Mouse (Mus musculus) intestine, embryonic 16.5 days (tissue): ENCODE data around the gene Gm20388. TPM values are rescaled to one million over a fixed set of nuclear protein-coding genes. Genes with fewer than 3 reads are reported as not detected.

Experiments
- ATAC-seq: fragments of 200-750 bp; cut with Nextera tagmentation; 2 replicates; pipeline ENCODE4 v1.8.0; 2017; ENCODE audit warnings: moderate TSS enrichment, moderate library complexity
- H3K27ac ChIP-seq: fragments of 300-500 bp; sonication (generic); 2 replicates; pipeline ENCODE4 v1.5.1; 2014; ENCODE audit warnings: mild to moderate bottlenecking, low read length
- H3K27me3 ChIP-seq: fragments of 300-500 bp; sonication (generic); replicated peaks from 2 replicates; pipeline ENCODE4 v1.6.1; 2014; ENCODE audit warnings: low read length, control low read depth, mixed read lengths; ENCODE audit not compliant: control insufficient read depth, insufficient read depth
- H3K36me3 ChIP-seq: fragments of 300-500 bp; sonication (generic); 2 replicates; pipeline ENCODE4 v1.6.1; 2014; ENCODE audit warnings: low read length, control low read depth; ENCODE audit not compliant: control insufficient read depth, insufficient read depth
- H3K4me1 ChIP-seq: fragments of 300-500 bp; sonication (generic); 2 replicates; pipeline ENCODE4 v1.6.1; 2014; ENCODE audit warnings: low read length, control low read depth, mixed read lengths; ENCODE audit not compliant: control insufficient read depth, insufficient read depth
- H3K4me2 ChIP-seq: fragments of 300-500 bp; sonication (generic); 2 replicates; pipeline ENCODE4 v1.6.1; 2014; ENCODE audit warnings: low read depth, low read length, control low read depth
- H3K4me3 ChIP-seq: fragments of 300-500 bp; sonication (generic); 2 replicates; pipeline ENCODE4 v1.5.1; 2014; ENCODE audit warnings: mild to moderate bottlenecking, low read length
- H3K9ac ChIP-seq: fragments of 300-500 bp; sonication (generic); 2 replicates; pipeline ENCODE4 v1.6.1; 2014; ENCODE audit warnings: low read depth, low read length
- H3K9me3 ChIP-seq: fragments of 300-500 bp; sonication (generic); 2 replicates; pipeline ENCODE4 v1.6.1; 2016; ENCODE audit warnings: low read length, control low read depth; ENCODE audit not compliant: control insufficient read depth
- WGBS: fragments of 180-500 bp; shearing (Covaris S2); extraction: QIAGEN DNeasy Blood & Tissue Kit; methylation state at CpG from one replicate; pipeline ENCODE4 v1.1.7; 2014; 5-methylcytosine and 5-hydroxymethylcytosine counted together
- polyA plus RNA-seq: library from polyadenylated mRNA; unstranded; fragments of >200 nt; fragmentation: Nextera tagmentation; extraction: Ambion mirVana; gene quantifications from 2 replicates; pipeline ENCODE4 v1.2.1, GENCODE M21; 2015

Gm20388 gene
- polyA plus RNA-seq, 1 experiment from 2014 or later: 5.8 TPM

DNA sequence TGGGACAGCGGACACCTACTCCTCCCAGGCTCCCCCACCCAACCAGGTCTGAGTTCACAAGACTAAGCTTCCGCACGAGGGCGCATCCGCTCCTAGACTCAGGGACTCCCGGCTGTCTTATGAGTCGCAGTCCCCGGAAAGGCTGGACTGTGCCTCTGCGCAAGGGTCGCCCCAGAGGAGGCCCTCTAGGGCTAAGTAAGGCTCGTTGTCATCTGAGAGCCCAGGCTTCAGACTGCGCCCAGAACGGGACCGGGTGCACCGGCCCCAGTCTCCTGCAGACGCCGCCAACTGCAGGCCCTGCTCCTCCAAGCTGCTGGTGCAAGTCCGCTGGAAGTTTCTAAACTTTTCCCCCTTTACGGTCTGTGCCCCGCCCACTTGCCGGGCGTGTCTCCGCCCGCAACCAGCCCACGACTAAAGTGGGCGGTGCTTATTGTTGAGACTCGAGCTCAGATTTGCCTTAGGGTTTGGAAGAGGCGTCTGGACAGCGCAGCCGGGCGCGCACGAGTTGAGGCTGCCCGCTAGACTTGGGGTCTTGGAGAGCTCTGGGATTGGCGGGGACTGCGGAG lies 1214.8 kb downstream of the Gm20388 start:
- peaks cover 90% of the 10 kb centered on the region for H3K27me3 ChIP-seq
- WGBS: under 1% methylated on average over 35 of the region's 36 CpGs
- peak overlapping the region; percentile 50 for H3K9ac ChIP-seq

DNA sequence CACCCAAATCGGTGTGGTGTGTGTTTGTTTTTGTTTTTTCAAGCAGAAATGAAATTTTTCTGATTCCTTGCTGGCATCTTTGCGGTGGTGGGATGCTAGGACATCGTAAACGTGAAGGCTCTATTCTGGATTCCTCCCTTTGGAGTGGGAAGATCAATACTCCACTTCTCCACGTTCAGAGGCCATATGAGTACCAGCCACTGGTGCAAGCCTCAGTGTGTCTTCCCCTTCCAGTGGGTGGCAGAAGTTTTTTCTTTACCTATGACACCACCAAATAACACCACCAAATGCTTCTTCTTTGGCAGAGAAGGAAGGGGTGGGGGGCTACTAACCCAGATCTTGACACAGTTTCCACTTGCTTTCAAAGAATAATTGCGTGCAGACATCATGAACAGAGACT lies 1215.5 kb downstream of the Gm20388 start:
- Histone ChIP-seq H3K4me3 (peak overlapping the region; percentile 48), H3K4me1 (peaks cover 23% of the 10 kb centered on the region), H3K36me3 (no peaks in the 10 kb centered on the region), H3K27me3 (peaks cover 88% of the 10 kb centered on the region), H3K9ac (peak overlapping the region; percentile 50; the same call in 1 of the 2 replicates), H3K4me2 (peak overlapping the region; percentile 79), H3K9me3 (no peaks in the 10 kb centered on the region), H3K27ac (peak overlapping the region; percentile 19; the same call in 1 of the 2 replicates)
- no peak for ATAC-seq
- WGBS: 5% methylated on average over 6 of the region's 6 CpGs

More for the DNA sequence above, 1214.8 kb downstream of the Gm20388 start:
- H3K4me1 ChIP-seq: peaks cover 23% of the 10 kb centered on the region
- H3K9me3 ChIP-seq: no peaks in the 10 kb centered on the region
- ATAC-seq: peak; percentile 77
- no peaks in the 10 kb centered on the region for H3K36me3 ChIP-seq
- peak overlapping the region; percentile 19; the same call in 1 of the 2 replicates for H3K27ac ChIP-seq
- H3K4me3 ChIP-seq: peak overlapping the region; percentile 48
- peak overlapping the region; percentile 79 for H3K4me2 ChIP-seq

DNA sequence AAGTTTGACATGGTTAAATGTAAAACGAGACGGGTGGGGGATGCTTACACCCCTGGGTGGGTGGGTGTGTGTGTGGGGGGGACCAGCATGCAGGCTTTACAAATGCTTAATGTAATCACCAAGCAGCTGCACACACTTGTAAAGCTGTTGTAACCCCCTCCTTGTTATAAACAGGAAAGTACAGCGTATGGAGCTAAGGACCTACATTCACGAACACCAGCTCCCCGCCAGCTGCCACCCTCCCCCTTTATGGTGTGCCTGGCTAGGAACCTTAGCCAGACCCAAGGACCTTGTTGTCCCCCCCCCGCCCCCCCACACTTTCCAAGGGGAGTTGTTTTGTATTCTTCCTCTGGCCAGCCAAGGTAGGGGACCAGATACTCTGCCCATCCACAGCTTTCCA lies 1216.1 kb downstream of the Gm20388 start:
- Histone ChIP-seq H3K4me1 (peaks cover 23% of the 10 kb centered on the region), H3K27ac (peak overlapping the region; percentile 57), H3K27me3 (peaks cover 83% of the 10 kb centered on the region), H3K9me3 (no peaks in the 10 kb centered on the region), H3K9ac (no peak overlapping the region), H3K4me3 (peak overlapping the region; percentile 48), H3K4me2 (peak overlapping the region; percentile 27; the same call in 1 of the 2 replicates), H3K36me3 (no peaks in the 10 kb centered on the region)
- peak; percentile 52 for ATAC-seq
- 6% methylated on average over 6 of the region's 6 CpGs for WGBS

DNA sequence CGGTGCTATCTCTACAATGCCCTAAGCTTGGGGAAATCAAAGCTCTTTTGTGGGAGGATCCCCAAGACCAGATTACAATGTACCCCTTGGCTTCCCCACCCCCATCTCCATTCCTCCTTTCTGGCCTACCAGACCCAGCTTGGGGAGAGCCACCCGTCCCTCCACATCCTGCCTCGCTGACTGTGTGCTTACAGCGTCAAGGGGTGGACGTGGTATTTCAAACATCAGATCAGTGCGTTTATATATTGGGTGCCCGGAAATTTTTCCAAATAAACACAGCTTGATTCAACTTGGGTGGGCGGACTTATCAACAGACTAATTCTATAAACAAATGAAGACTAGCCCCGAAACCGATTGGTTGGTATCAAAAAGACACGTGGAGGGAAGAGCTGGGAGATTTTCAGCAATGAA lies 1216.7 kb downstream of the Gm20388 start:
- H3K27ac ChIP-seq: peak overlapping the region; percentile 57
- peak; percentile 62 for ATAC-seq
- H3K9me3 ChIP-seq: no peaks in the 10 kb centered on the region
- no peak overlapping the region for H3K9ac ChIP-seq
- no peaks in the 10 kb centered on the region for H3K36me3 ChIP-seq
- WGBS: 4% methylated on average over 11 of the region's 11 CpGs
- H3K4me2 ChIP-seq: 0 out of 2 replicates have a peak overlapping the region, but pooled peaks have one; percentile 27
- peaks cover 23% of the 10 kb centered on the region for H3K4me1 ChIP-seq
- H3K4me3 ChIP-seq: no peak overlapping the region
- H3K27me3 ChIP-seq: peaks cover 77% of the 10 kb centered on the region

DNA sequence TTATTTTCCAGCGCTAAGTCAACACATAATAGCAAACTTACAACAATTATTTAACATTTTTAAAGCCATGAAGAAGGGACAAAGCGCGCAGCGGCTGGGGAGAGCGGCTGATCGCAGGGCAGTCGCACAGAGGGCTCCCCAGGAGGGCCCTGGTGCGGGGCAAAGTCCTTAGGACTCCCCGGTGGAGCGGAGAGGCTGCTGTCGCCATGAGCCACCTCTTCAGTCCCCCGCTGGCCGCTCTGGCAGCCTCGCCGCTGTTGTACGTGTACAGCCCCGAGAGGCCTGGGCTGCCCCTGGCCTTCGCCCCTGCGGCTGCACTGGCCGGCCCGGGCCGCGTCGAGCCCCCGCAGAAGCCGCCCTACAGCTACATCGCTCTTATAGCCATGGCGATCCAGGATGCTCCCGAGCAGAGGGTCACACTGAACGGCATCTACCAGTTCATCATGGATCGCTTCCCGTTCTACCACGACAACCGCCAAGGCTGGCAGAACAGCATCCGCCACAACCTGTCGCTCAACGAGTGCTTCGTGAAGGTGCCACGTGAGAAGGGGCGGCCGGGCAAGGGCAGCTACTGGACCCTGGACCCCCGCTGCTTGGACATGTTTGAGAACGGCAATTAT lies 1217.2 kb downstream of the Gm20388 start, which contains the start of gene Foxl1:
Gene Foxl1 (plus strand): TSS at position 185 of the 620 bp plus-strand sequence.
- peak; percentile 31 for ATAC-seq
- H3K4me1 ChIP-seq: peaks cover 23% of the 10 kb centered on the region
- peak within 1 kb of the TSS; percentile 53 for H3K4me3 ChIP-seq
- peak within 1 kb of the TSS; percentile 53 for H3K4me2 ChIP-seq
- H3K36me3 ChIP-seq: no peaks in the 10 kb centered on the region
- WGBS: 2% methylated on average over 42 of the region's 43 CpGs
- H3K27ac ChIP-seq: peak within 1 kb of the TSS; percentile 81
- H3K9me3 ChIP-seq: no peaks in the 10 kb centered on the region
- H3K9ac ChIP-seq: peak within 1 kb of the TSS; percentile 66
- peaks cover 72% of the 10 kb centered on the region for H3K27me3 ChIP-seq

GRCm38 (mm10) chr8:121128531-121129264 lies 1218.1 kb downstream of the Gm20388 start:
- H3K4me2 ChIP-seq: peak overlapping the region; percentile 53

GRCm38 (mm10) chr8:121129265-121129940 lies 1218.8 kb downstream of the Gm20388 start:
- Histone ChIP-seq H3K4me2 (peak overlapping the region; percentile 53), H3K9ac (peak overlapping the region; percentile 66; the same call in 1 of the 2 replicates), H3K4me3 (peak overlapping the region; percentile 53), H3K9me3 (no peaks in the 10 kb centered on the region), H3K36me3 (no peaks in the 10 kb centered on the region), H3K27me3 (peaks cover 58% of the 10 kb centered on the region), H3K27ac (peak overlapping the region; percentile 81; the same call in 1 of the 2 replicates), H3K4me1 (peaks cover 23% of the 10 kb centered on the region)
- no peak for ATAC-seq
- 25% methylated on average over 16 of the region's 16 CpGs for whole genome bisulfite sequencing

More at GRCm38 (mm10) chr8:121128531-121129264, 1218.1 kb downstream of the Gm20388 start:
- Histone ChIP-seq H3K27me3 (peaks cover 63% of the 10 kb centered on the region), H3K4me1 (peaks cover 23% of the 10 kb centered on the region), H3K9ac (peak overlapping the region; percentile 66), H3K9me3 (no peaks in the 10 kb centered on the region), H3K4me3 (peak overlapping the region; percentile 53), H3K36me3 (no peaks in the 10 kb centered on the region), H3K27ac (peak overlapping the region; percentile 81)
- WGBS: 5% methylated on average over 55 of the region's 55 CpGs
- ATAC-seq: no peak

GRCm38 (mm10) chr8:121130522-121130921 lies 1219.9 kb downstream of the Gm20388 start:
- Histone ChIP-seq H3K27me3 (peaks cover 48% of the 10 kb centered on the region), H3K9ac (no peak overlapping the region), H3K4me3 (peak overlapping the region; percentile 53), H3K9me3 (no peaks in the 10 kb centered on the region), H3K36me3 (no peaks in the 10 kb centered on the region), H3K4me1 (peaks cover 21% of the 10 kb centered on the region), H3K4me2 (peak overlapping the region; percentile 53; the same call in 1 of the 2 replicates), H3K27ac (no peak overlapping the region)
- ATAC-seq: no peak
- 35% methylated on average over 5 of the region's 5 CpGs for WGBS
